Mouse (Mus musculus): ENCODE measurements around the gene Speer4d. TPM values are rescaled to one million over a fixed set of nuclear protein-coding genes. Genes with fewer than 3 reads are reported as not detected.
"Not testable (repeated sequence)": the region's sequence is repeated elsewhere in the genome, so short reads cannot be mapped to it uniquely, and the experiment has no call there.

Gene Speer4d
- not detected for total RNA-seq (2021)

- intact Hi-C loops (cut with DNase I); DNase-seq (ENCODE audit: low spot score in 2 of 2): not testable (repeated sequence)
Observed at GRCm38 (mm10) chr5:15618764-15619163, at the start of gene Speer4d. Gene Speer4d (plus strand): TSS chr5:15619064.

- DNase-seq (ENCODE audit: low spot score in 2 of 2); intact Hi-C loops (cut with DNase I): not testable (repeated sequence)
Observed at GRCm38 (mm10) chr5:15573735-15574134, 45.1 kb upstream of the Speer4d start.

- intact Hi-C loops (cut with DNase I); DNase-seq (ENCODE audit: low spot score in 2 of 2): not testable (repeated sequence)
Observed at GRCm38 (mm10) chr5:15577033-15577432, 41.8 kb upstream of the Speer4d start, which contains the start of gene Gm21083. Gene Gm21083 (plus strand): TSS chr5:15577333.

GRCm38 (mm10) chr5:15586351-15586750 is 32.5 kb upstream of the Speer4d start:
- intact Hi-C loops (cut with DNase I) = not testable (repeated sequence)

GRCm38 (mm10) chr5:15588291-15588690 is 30.6 kb upstream of the Speer4d start:
- intact Hi-C loops (cut with DNase I) = not testable (repeated sequence)

More at GRCm38 (mm10) chr5:15586351-15586750, 32.5 kb upstream of the Speer4d start:
- DNase-seq (ENCODE audit: low spot score in 2 of 2) = not testable (repeated sequence)

GRCm38 (mm10) chr5:15590635-15591034 is 28.2 kb upstream of the Speer4d start:
- DNase-seq (ENCODE audit: low spot score in 2 of 2); intact Hi-C loops (cut with DNase I): not testable (repeated sequence)

More at GRCm38 (mm10) chr5:15588291-15588690, 30.6 kb upstream of the Speer4d start:
- DNase-seq (ENCODE audit: low spot score in 2 of 2) = not testable (repeated sequence)

- intact Hi-C loops (cut with DNase I); DNase-seq (ENCODE audit: low spot score in 2 of 2): not testable (repeated sequence)
Observed at GRCm38 (mm10) chr5:15591577-15591976, 27.3 kb upstream of the Speer4d start.

- DNase-seq (ENCODE audit: low spot score in 2 of 2); intact Hi-C loops (cut with DNase I): not testable (repeated sequence)
Observed at GRCm38 (mm10) chr5:15598831-15599230, 20.0 kb upstream of the Speer4d start.

GRCm38 (mm10) chr5:15600342-15600741 is 18.5 kb upstream of the Speer4d start:
- DNase-seq (ENCODE audit: low spot score in 2 of 2); intact Hi-C loops (cut with DNase I): not testable (repeated sequence)

- intact Hi-C loops (cut with DNase I); DNase-seq (ENCODE audit: low spot score in 2 of 2): not testable (repeated sequence)
Observed at GRCm38 (mm10) chr5:15601481-15601880, 17.4 kb upstream of the Speer4d start.

- intact Hi-C loops (cut with DNase I); DNase-seq (ENCODE audit: low spot score in 2 of 2): not testable (repeated sequence)
Observed at GRCm38 (mm10) chr5:15601960-15602359, 16.9 kb upstream of the Speer4d start.

GRCm38 (mm10) chr5:15602424-15602947 is 16.4 kb upstream of the Speer4d start:
- DNase-seq (ENCODE audit: low spot score in 2 of 2); intact Hi-C loops (cut with DNase I): not testable (repeated sequence)

GRCm38 (mm10) chr5:15603008-15603407 is 15.9 kb upstream of the Speer4d start:
- intact Hi-C loops (cut with DNase I) = not testable (repeated sequence)

GRCm38 (mm10) chr5:15603585-15603984 is 15.3 kb upstream of the Speer4d start:
- DNase-seq (ENCODE audit: low spot score in 2 of 2); intact Hi-C loops (cut with DNase I): not testable (repeated sequence)

More at GRCm38 (mm10) chr5:15603008-15603407, 15.9 kb upstream of the Speer4d start:
- not testable (repeated sequence) for DNase-seq (ENCODE audit: low spot score in 2 of 2)

GRCm38 (mm10) chr5:15606677-15607076 is 12.2 kb upstream of the Speer4d start:
- peak in 1 of 2 experiments; percentile 6 for DNase-seq (ENCODE audit: low spot score in 2 of 2)
- intact Hi-C loops (cut with DNase I) = not testable (repeated sequence)

- DNase-seq (ENCODE audit: low spot score in 2 of 2); intact Hi-C loops (cut with DNase I): not testable (repeated sequence)
Observed at GRCm38 (mm10) chr5:15610695-15611094, 8.2 kb upstream of the Speer4d start.

GRCm38 (mm10) chr5:15616195-15616594 is 2.7 kb upstream of the Speer4d start:
- DNase-seq (ENCODE audit: low spot score in 2 of 2); intact Hi-C loops (cut with DNase I): not testable (repeated sequence)

GRCm38 (mm10) chr5:15628136-15628535 is 9.3 kb downstream of the Speer4d start:
- DNase-seq (ENCODE audit: low spot score in 2 of 2); intact Hi-C loops (cut with DNase I): not testable (repeated sequence)

GRCm38 (mm10) chr5:15630068-15630467 is 11.2 kb downstream of the Speer4d start:
- DNase-seq (ENCODE audit: low spot score in 2 of 2); intact Hi-C loops (cut with DNase I): not testable (repeated sequence)

GRCm38 (mm10) chr5:15637637-15638036 is 18.8 kb downstream of the Speer4d start:
- intact Hi-C loops (cut with DNase I) = not testable (repeated sequence)

GRCm38 (mm10) chr5:15645707-15646106 is 26.8 kb downstream of the Speer4d start:
- intact Hi-C loops (cut with DNase I); DNase-seq (ENCODE audit: low spot score in 2 of 2): not testable (repeated sequence)

More at GRCm38 (mm10) chr5:15637637-15638036, 18.8 kb downstream of the Speer4d start:
- not testable (repeated sequence) for DNase-seq (ENCODE audit: low spot score in 2 of 2)

Data from left cerebral cortex, postnatal 36 days (tissue).